Mouse (Mus musculus) liver, adult 10 weeks (tissue): ENCODE data around the gene Olfr965. TPM values are rescaled to one million over a fixed set of nuclear protein-coding genes. Genes with fewer than 3 reads are reported as not detected.

ENCODE experiments used
- polyA plus RNA-seq: library from polyadenylated mRNA; stranded (reverse); fragments of 350-450 nt; fragmentation: Illumina TruSeq; extraction: RNeasy Lipid Tissue Mini Kit (QIAGEN cat#74804); gene quantifications from one replicate; pipeline ENCODE4 v1.2.3, GENCODE M21; 2014; ENCODE audit warnings: low read depth, low replicate concordance

Gene Olfr965
- polyA plus RNA-seq, result not detected

GRCm38 (mm10) chr9:39711053-39711452 lies at the start of gene Olfr965:
Gene Olfr965 (plus strand): TSS chr9:39711353.

GRCm38 (mm10) chr9:39666905-39667304 lies 44.2 kb upstream of the Olfr965 start, which contains the start of gene Olfr963:
Gene Olfr963 (plus strand): TSS chr9:39667205.

GRCm38 (mm10) chr9:39707017-39707416 lies 4.1 kb upstream of the Olfr965 start, which contains the start of gene Olfr149:
Gene Olfr149 (minus strand): TSS chr9:39707117.

GRCm38 (mm10) chr9:39730678-39731077 lies 19.5 kb downstream of the Olfr965 start, which contains the start of gene Olfr150:
Gene Olfr150 (plus strand): TSS chr9:39730978.

GRCm38 (mm10) chr9:39745949-39746348 lies 34.8 kb downstream of the Olfr965 start, which contains the start of gene Olfr967:
Gene Olfr967 (plus strand): TSS chr9:39746249.

Other genes with a start within 250 kb of the Olfr965 start
- gene Olfr955, start 239.4 kb upstream of the Olfr965 start, polyA plus RNA-seq, result not detected
- gene Olfr44, start 217.4 kb upstream of the Olfr965 start, polyA plus RNA-seq, result not detected
- not detected for gene Olfr957, start 195.5 kb upstream of the Olfr965 start, polyA plus RNA-seq
- not detected for gene Olfr958, start 157.3 kb upstream of the Olfr965 start, polyA plus RNA-seq
- not detected for gene Olfr959, start 135.8 kb upstream of the Olfr965 start, polyA plus RNA-seq
- not detected for gene AW551984, start 107.0 kb upstream of the Olfr965 start, polyA plus RNA-seq
- gene Olfr148, start 100.7 kb upstream of the Olfr965 start, polyA plus RNA-seq, result not detected
- not detected for gene Olfr960, start 90.0 kb upstream of the Olfr965 start, polyA plus RNA-seq
- not detected for gene Olfr961, start 66.3 kb upstream of the Olfr965 start, polyA plus RNA-seq
- gene Olfr963, start 44.1 kb upstream of the Olfr965 start, polyA plus RNA-seq, result not detected
- gene Olfr149, start 4.2 kb upstream of the Olfr965 start, polyA plus RNA-seq, result not detected
- not detected for gene Olfr150, start 19.6 kb downstream of the Olfr965 start, polyA plus RNA-seq
- gene Olfr967, start 34.9 kb downstream of the Olfr965 start, polyA plus RNA-seq, result not detected
- not detected for gene Olfr968, start 71.9 kb downstream of the Olfr965 start, polyA plus RNA-seq
- not detected for gene Olfr969, start 79.6 kb downstream of the Olfr965 start, polyA plus RNA-seq
- not detected for gene Olfr970, start 97.5 kb downstream of the Olfr965 start, polyA plus RNA-seq
- not detected for gene Olfr971, start 125.5 kb downstream of the Olfr965 start, polyA plus RNA-seq
- not detected for gene Olfr972, start 155.1 kb downstream of the Olfr965 start, polyA plus RNA-seq
- not detected for gene Olfr229, start 196.0 kb downstream of the Olfr965 start, polyA plus RNA-seq
- not detected for gene Olfr974, start 226.1 kb downstream of the Olfr965 start, polyA plus RNA-seq
- gene Olfr975, start 240.7 kb downstream of the Olfr965 start, polyA plus RNA-seq, result not detected
- not detected for gene Olfr976, start 249.8 kb downstream of the Olfr965 start, polyA plus RNA-seq